Mouse (Mus musculus): Measurements from ENCODE around the gene Pcdh15.

GRCm38 (mm10) chr10:74626596-74626995 lies 1527.5 kb downstream of the Pcdh15 start:
- TF ChIP-seq GATA1 (IDR thresholded peaks at IDR 0.05; ENCODE audit: low read length): no peak
- no peak for TF ChIP-seq TAL1 (IDR thresholded peaks at IDR 0.05; ENCODE audit: low read length)
